ENCODE assay signal across 8 mouse cellular contexts in genomic region chr12:88419912-88420621, GRCm38 (mm10). TPM values are rescaled to one million over a fixed set of nuclear protein-coding genes. Genes with fewer than 3 reads are reported as not detected.
A peak's percentile ranks its signal among the peaks of the same experiment; 100 is the strongest.
DNase-seq lines count a peak whose midpoint lies in the region; ATAC-seq lines count a peak whose summit lies in the region.
"Had no signal": no experiment of that assay in that cellular context is flagged by ENCODE, and none has a peak within 500 bp of the region (broad histone marks: within the 10 kb centered on the region; RNA-seq: fewer than 3 reads in every experiment).

No protein-coding gene starts in this region.

- no peak overlapping the region for H3K4me3 ChIP-seq in embryonic facial prominence, embryonic 15.5 days (replicated peaks)
- H3K4me3 ChIP-seq: myocyte had no signal

- H3K4me2 ChIP-seq in embryonic facial prominence, embryonic 15.5 days (replicated peaks): no peak overlapping the region

- DNase-seq in left cerebral cortex, postnatal 4 days: peak; percentile 70
- DNase-seq in left cerebral cortex, adult 11 months (ENCODE audit: low spot score): no peak
- peak; percentile 30 for DNase-seq in cerebellum, adult 11 months
- DNase-seq in kidney, postnatal 14 days: peak; percentile 31
- no peak for DNase-seq in retina, postnatal 1 day

- ATAC-seq in embryonic facial prominence, embryonic 15.5 days (ENCODE audit: insufficient number of reproducible peaks, low FRiP score, low TSS enrichment, low read depth): peak; percentile 73
- no peak for ATAC-seq in erythroid progenitor cell, adult 5-6 weeks (replicated peaks; ENCODE audit: low FRiP score, poor library complexity, severe bottlenecking)

- H3K9me3 ChIP-seq in embryonic facial prominence, embryonic 15.5 days (replicated peaks): no peaks in the 10 kb centered on the region

- H3K27me3 ChIP-seq in embryonic facial prominence, embryonic 15.5 days: no peaks in the 10 kb centered on the region

- no peak overlapping the region for H3K9ac ChIP-seq in embryonic facial prominence, embryonic 15.5 days

- intact Hi-C loops in left cerebral cortex, postnatal 4 days (cut with DNase I): no loop called here

- H3K27ac ChIP-seq in embryonic facial prominence, embryonic 15.5 days (replicated peaks): peak overlapping the region; percentile 55

- H3K4me1 ChIP-seq in embryonic facial prominence, embryonic 15.5 days: peaks cover 14% of the 10 kb centered on the region

- no peaks in the 10 kb centered on the region for H3K36me3 ChIP-seq in embryonic facial prominence, embryonic 15.5 days

- WGBS in embryonic facial prominence, embryonic 15.5 days: 50% methylated on average over 12 of the region's 12 CpGs

RNA-seq across cellular contexts. Expression of gene Adck1, which starts 59.7 kb away (rescaled TPM):
- total RNA-seq in left cerebral cortex, postnatal 4 days (2021): 10 to 100 TPM; 34.5 to 36.0 TPM
- 19.1 and 20.0 TPM in 2 replicates for polyA plus RNA-seq in embryonic facial prominence, embryonic 15.5 days (2015; fragmentation: Nextera tagmentation; extraction: Ambion mirVana)
- total RNA-seq in erythroid progenitor cell, adult 5-6 weeks (2015; ENCODE audit: low replicate concordance): 1.4 TPM in 1 of 2 replicates, not detected in the other
- total RNA-seq in erythroid progenitor cell, adult 5-6 weeks (2017; ENCODE audit: low replicate concordance): 0.53 TPM in 1 of 2 replicates, not detected in the other

Comparison
In these comparisons a context has a peak if more than half of its experiments do, and no peak if none do; other contexts are left out.
1. DNase-seq: peak in left cerebral cortex, postnatal 4 days (single experiment), cerebellum, adult 11 months (single experiment) and kidney, postnatal 14 days (single experiment); none in left cerebral cortex, adult 11 months (single experiment) and retina, postnatal 1 day (single experiment).
2. RNA of gene Adck1, which starts 59.7 kb away (total RNA-seq): 34.5 to 36.0 TPM in left cerebral cortex, postnatal 4 days; 0.53 to 1.4 TPM in erythroid progenitor cell, adult 5-6 weeks; every median in the first group is over 10 times any median in the second.